Mouse (Mus musculus): ENCODE data around the gene Plekhh1.

GRCm38 (mm10) chr12:78996271-78996670 lies 32.7 kb upstream of the Plekhh1 start:
- TF ChIP-seq CTCF (IDR thresholded peaks at IDR 0.05; ENCODE audit: borderline replicate concordance, extremely low read depth, insufficient read depth, insufficient read length) (no peak), POLR2A (IDR thresholded peaks at IDR 0.05; ENCODE audit: borderline replicate concordance, extremely low read depth, insufficient read depth, insufficient read length, poor library complexity, severe bottlenecking) (no peak)

Data from brain, embryonic 14.5 days (tissue).